Mouse (Mus musculus) megakaryocyte, embryonic 14.5 days (primary cell): ENCODE measurements at regions not wholly inside any gene's neighbourhood (a gene's known extent, or its start where the extent isn't known, plus 50 kb on each side); places are given as distances from the start of the nearest gene placed in this dataset.

Source experiments
- FLI1 ChIP-seq: IDR thresholded peaks from 2 replicates; pipeline ENCODE4 v1.6.1; 2012; ENCODE audit warnings: low read length, inconsistent platforms, mixed read lengths
- GATA1 ChIP-seq: IDR thresholded peaks from 3 replicates; pipeline ENCODE4 v1.6.1; 2012; ENCODE audit warnings: mixed read lengths, low read length, inconsistent platforms, borderline replicate concordance

- TF ChIP-seq GATA1 (no peak), FLI1 (no peak)
These were observed 89.1 kb upstream of the Rgma start for GRCm38 (mm10) chr7:73286244-73286643.
